Mouse (Mus musculus) testis, adult 2 months (tissue): ENCODE results near the gene Dbi. TPM values are rescaled to one million over a fixed set of nuclear protein-coding genes. Genes with fewer than 3 reads are reported as not detected.

ENCODE experiments used
- H3K27ac ChIP-seq: fragments of 200-500 bp; 2 replicates; pipeline ENCODE4 v1.5.1; 2012; ENCODE audit warnings: low read depth, low read length; ENCODE audit not compliant: control insufficient read depth, insufficient read depth
- H3K27me3 ChIP-seq: fragments of 200-500 bp; 2 replicates; pipeline ENCODE4 v1.6.1; 2012; ENCODE audit warnings: mild to moderate bottlenecking, low read length, moderate library complexity; ENCODE audit not compliant: control insufficient read depth, insufficient read depth
- H3K36me3 ChIP-seq: fragments of 200-500 bp; 2 replicates; pipeline ENCODE4 v1.6.1; 2012; ENCODE audit warnings: mild to moderate bottlenecking, low read length; ENCODE audit not compliant: control insufficient read depth, insufficient read depth
- H3K4me1 ChIP-seq: fragments of 200-500 bp; 2 replicates; pipeline ENCODE4 v1.6.1; 2012; ENCODE audit warnings: low read length; ENCODE audit not compliant: control insufficient read depth, insufficient read depth
- H3K4me3 ChIP-seq: fragments of 200-500 bp; 2 replicates; pipeline ENCODE4 v1.5.1; 2012; ENCODE audit warnings: low read depth, mild to moderate bottlenecking, low read length, moderate library complexity, mixed read lengths; ENCODE audit not compliant: control insufficient read depth
- CTCF ChIP-seq: fragments of 200-500 bp; IDR thresholded peaks from 2 replicates; pipeline ENCODE4 v1.5.1; 2012; ENCODE audit warnings: low read depth, mild to moderate bottlenecking, inconsistent platforms, low read length, moderate library complexity; ENCODE audit not compliant: control insufficient read depth, insufficient read depth, insufficient replicate concordance
- POLR2A ChIP-seq: fragments of 200-500 bp; IDR thresholded peaks from 2 replicates; pipeline ENCODE4 v1.6.1; 2012; ENCODE audit warnings: low read depth, mild to moderate bottlenecking, inconsistent platforms, low read length, moderate library complexity; ENCODE audit not compliant: control insufficient read depth
- polyA plus RNA-seq: library from polyadenylated mRNA; depleted of rRNA; stranded (reverse); fragments of >200 nt; gene quantifications from 2 replicates; pipeline ENCODE4 v1.2.3, GENCODE M21; 2012; rRNA removed

Dbi gene
- polyA plus RNA-seq: 79.0 and 90.5 TPM in 2 replicates

GRCm38 (mm10) chr1:120120969-120121811, at the start of gene Dbi, which contains the start of gene 3110009E18Rik:
Dbi (minus strand) TSS chr1:120121078.
3110009E18Rik (plus strand) TSS chr1:120121187.
- TF ChIP-seq CTCF (no peak), POLR2A (peak; percentile 85)
- H3K36me3 ChIP-seq: no peaks in the 10 kb centered on the region
- H3K4me1 ChIP-seq: peaks cover 12% of the 10 kb centered on the region
- H3K27me3 ChIP-seq: no peaks in the 10 kb centered on the region
- peak within 1 kb of the TSS; percentile 96 for H3K4me3 ChIP-seq
- H3K27ac ChIP-seq: peak within 1 kb of the TSS; percentile 91

GRCm38 (mm10) chr1:120170307-120170706, 49.4 kb upstream of the Dbi start:
- Histone ChIP-seq H3K36me3 (no peaks in the 10 kb centered on the region), H3K27ac (no peak overlapping the region), H3K4me3 (no peak overlapping the region), H3K27me3 (no peaks in the 10 kb centered on the region), H3K4me1 (peaks cover 3% of the 10 kb centered on the region)
- TF ChIP-seq POLR2A (no peak), CTCF (no peak)

GRCm38 (mm10) chr1:120168674-120169073, 47.8 kb upstream of the Dbi start:
- Histone ChIP-seq H3K27ac (no peak overlapping the region), H3K4me3 (no peak overlapping the region), H3K27me3 (no peaks in the 10 kb centered on the region), H3K36me3 (no peaks in the 10 kb centered on the region), H3K4me1 (no peaks in the 10 kb centered on the region)
- TF ChIP-seq POLR2A: no peak

DNA sequence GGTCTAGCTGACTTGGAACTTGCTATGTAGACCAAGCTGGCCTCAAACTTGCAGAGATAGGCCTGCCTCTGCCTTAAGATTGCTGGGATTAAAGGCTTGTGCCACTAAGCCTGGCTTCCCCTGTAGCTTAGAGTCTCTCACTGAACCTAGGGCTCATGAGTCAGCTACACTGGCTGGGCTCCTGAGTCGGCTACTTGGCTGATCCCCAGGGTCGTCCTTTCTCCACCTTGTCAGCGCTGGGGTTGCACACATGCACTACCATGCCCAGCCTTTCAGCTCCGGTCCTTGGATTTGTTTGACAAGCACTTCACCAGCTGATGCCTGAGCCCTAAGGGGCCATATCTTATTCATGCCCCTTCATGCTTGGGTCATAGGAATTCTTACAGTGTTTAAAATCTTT, 47.1 kb upstream of the Dbi start:
- Histone ChIP-seq H3K36me3 (no peaks in the 10 kb centered on the region), H3K27ac (no peak overlapping the region), H3K4me3 (no peak overlapping the region), H3K27me3 (no peaks in the 10 kb centered on the region), H3K4me1 (no peaks in the 10 kb centered on the region)
- TF ChIP-seq CTCF (no peak), POLR2A (no peak)

GRCm38 (mm10) chr1:120162616-120163015, 41.7 kb upstream of the Dbi start:
- Histone ChIP-seq H3K27ac (no peak overlapping the region), H3K4me1 (no peaks in the 10 kb centered on the region), H3K36me3 (no peaks in the 10 kb centered on the region), H3K27me3 (no peaks in the 10 kb centered on the region), H3K4me3 (no peak overlapping the region)
- no peak for TF ChIP-seq POLR2A
- no peak for TF ChIP-seq CTCF

GRCm38 (mm10) chr1:120161502-120161901, 40.6 kb upstream of the Dbi start:
- TF ChIP-seq CTCF (no peak), POLR2A (no peak)
- no peaks in the 10 kb centered on the region for H3K36me3 ChIP-seq

DNA sequence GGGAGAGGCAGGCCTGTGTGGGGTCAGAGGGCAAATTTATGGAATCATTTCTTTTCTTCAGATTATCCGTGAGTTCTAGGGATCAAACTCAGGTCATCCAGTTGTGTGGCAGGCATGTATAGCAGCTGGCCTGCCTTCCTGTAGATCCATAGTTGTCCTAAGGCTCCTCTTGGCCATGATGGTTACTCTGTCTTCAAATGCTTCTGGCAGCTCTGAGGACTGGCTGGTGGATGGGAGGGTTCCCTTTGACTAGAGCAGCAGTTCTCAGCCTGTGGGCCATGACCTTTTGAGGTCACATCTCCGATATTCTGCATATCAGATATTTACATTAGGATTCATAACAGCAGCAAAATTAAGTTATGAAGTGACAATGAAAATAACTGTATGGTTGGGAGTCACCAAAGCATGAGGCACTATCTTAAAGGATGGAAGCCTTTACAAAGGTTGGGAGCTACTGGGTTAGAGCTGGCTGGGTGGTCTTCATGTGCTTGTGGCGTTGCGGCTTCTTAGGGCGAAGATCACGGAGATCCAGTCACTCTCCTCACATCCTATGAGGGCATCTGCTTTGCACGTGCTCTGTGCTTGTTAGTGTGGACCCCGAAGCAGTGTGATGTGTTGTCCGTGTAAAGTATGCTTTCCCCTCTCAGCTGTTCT, 37.7 kb upstream of the Dbi start:
- no peaks in the 10 kb centered on the region for H3K27me3 ChIP-seq
- no peak overlapping the region for H3K4me3 ChIP-seq
- TF ChIP-seq CTCF: no peak
- no peak for TF ChIP-seq POLR2A
- no peaks in the 10 kb centered on the region for H3K36me3 ChIP-seq
- H3K4me1 ChIP-seq: no peaks in the 10 kb centered on the region
- H3K27ac ChIP-seq: no peak overlapping the region

More at GRCm38 (mm10) chr1:120161502-120161901, 40.6 kb upstream of the Dbi start:
- no peak overlapping the region for H3K27ac ChIP-seq
- H3K4me1 ChIP-seq: no peaks in the 10 kb centered on the region
- no peak overlapping the region for H3K4me3 ChIP-seq
- H3K27me3 ChIP-seq: no peaks in the 10 kb centered on the region
